Mouse (Mus musculus): ENCODE data around the gene Olfr1507. TPM values are rescaled to one million over a fixed set of nuclear protein-coding genes. Genes with fewer than 3 reads are reported as not detected.

Gene Olfr1507
- not detected for polyA plus RNA-seq (2017; shearing (Covaris generic))

DNA sequence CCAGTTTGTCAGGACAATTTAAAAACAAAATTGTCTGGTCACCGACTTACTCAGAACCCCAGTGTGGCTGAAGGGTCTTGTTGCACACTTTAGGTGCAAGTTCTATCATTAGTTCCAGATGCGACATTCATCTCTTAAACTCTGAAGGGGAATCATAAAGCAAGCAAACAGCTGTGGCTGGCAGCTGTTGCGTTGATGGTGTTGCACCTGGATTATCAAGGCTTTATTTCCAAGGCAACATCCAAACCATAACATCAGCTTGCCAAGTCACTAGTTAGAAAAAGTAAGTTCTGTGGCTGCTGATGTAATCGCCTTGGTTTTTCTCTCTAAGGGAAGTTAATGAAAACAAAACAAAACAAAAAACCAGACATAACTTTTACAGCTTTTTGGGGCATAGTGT lies at the start of gene Olfr1507:
Olfr1507 (minus strand) TSS at position 234 of the 400 bp plus-strand sequence.

DNA sequence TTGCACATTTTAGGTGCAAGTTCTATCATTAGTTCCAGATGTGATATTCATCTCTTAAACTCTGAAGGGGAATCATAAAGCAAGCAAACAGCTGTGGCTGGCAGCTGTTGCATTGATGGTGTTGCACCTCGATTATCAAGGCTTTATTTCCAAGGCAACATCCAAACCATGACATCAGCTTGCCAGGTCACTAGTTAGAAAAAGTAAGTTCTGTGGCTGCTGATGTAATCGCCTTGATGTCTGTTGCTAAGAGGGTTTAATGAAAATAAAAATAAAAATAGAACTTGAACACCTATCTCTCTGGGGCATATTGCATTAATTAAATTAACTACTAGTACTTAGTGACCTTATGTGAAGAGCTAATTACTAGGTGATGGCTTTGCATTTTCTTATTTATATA lies 28.2 kb downstream of the Olfr1507 start, which contains the start of gene Olfr1508:
Olfr1508 (minus strand) TSS at position 101 of the 400 bp plus-strand sequence.

DNA sequence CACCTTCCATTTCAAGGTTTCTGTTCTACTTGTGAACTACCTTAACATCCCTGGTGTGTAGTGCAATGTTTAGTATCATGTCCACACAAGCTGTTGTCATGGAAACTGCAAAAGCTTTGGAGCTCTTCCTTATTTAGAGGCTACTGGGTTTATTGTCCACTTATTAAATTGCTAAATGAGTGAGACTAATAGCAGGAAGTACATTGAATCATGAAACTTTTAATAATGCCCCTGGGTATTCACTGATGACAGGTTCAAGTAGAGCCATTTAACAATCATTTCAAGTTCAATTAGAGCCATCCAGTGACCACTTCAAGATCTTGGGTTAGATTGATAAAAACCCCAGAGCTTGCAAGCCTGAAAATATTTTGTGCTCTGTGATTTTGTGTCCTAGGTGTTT lies 52.9 kb downstream of the Olfr1507 start, which contains the start of gene Olfr1509:
Olfr1509 (plus strand) TSS at position 301 of the 400 bp plus-strand sequence.

Other genes with a start within 250 kb of the Olfr1507 start
- gene Chd8, start 238.0 kb downstream of the Olfr1507 start, polyA plus RNA-seq (2017; shearing (Covaris generic)) = 36.3 TPM
- 89.2 TPM for gene Tox4, start 216.6 kb downstream of the Olfr1507 start, polyA plus RNA-seq (2017; shearing (Covaris generic))
- gene Rab2b, start 216.2 kb downstream of the Olfr1507 start, polyA plus RNA-seq (2017; shearing (Covaris generic)) = 19.7 TPM
- gene Mettl3, start 190.6 kb downstream of the Olfr1507 start, polyA plus RNA-seq (2017; shearing (Covaris generic)) = 71.0 TPM
- 4.3 TPM for gene Sall2, start 167.0 kb downstream of the Olfr1507 start, polyA plus RNA-seq (2017; shearing (Covaris generic))
- gene Olfr1513, start 139.3 kb downstream of the Olfr1507 start, polyA plus RNA-seq (2017; shearing (Covaris generic)) = not detected
- gene Olfr1512, start 116.6 kb downstream of the Olfr1507 start, polyA plus RNA-seq (2017; shearing (Covaris generic)) = not detected
- gene Olfr1511, start 98.4 kb downstream of the Olfr1507 start, polyA plus RNA-seq (2017; shearing (Covaris generic)) = not detected
- gene Olfr1510, start 81.4 kb downstream of the Olfr1507 start, polyA plus RNA-seq (2017; shearing (Covaris generic)) = not detected
- gene Olfr1509, start 52.8 kb downstream of the Olfr1507 start, polyA plus RNA-seq (2017; shearing (Covaris generic)) = not detected
- gene Olfr1508, start 28.3 kb downstream of the Olfr1507 start, polyA plus RNA-seq (2017; shearing (Covaris generic)) = not detected